Mouse (Mus musculus) kidney, postnatal 0 days (tissue): ENCODE measurements at regions not wholly inside any gene's neighbourhood (a gene's known extent, or its start where the extent isn't known, plus 50 kb on each side); places are given as distances from the start of the nearest gene placed in this dataset.

Source experiments
- ATAC-seq: fragments of 200-750 bp; cut with Nextera tagmentation; replicated peaks from 2 replicates; pipeline ENCODE4 v1.8.0; 2017; ENCODE audit warnings: low read depth, moderate number of reproducible peaks, moderate TSS enrichment, moderate library complexity; ENCODE audit not compliant: low FRiP score
- DNase-seq: peaks from one replicate; pipeline ENCODE4 v3.0.0-alpha.2; 2016; ENCODE audit warnings: low spot score
- H3K27ac ChIP-seq: fragments of 300-500 bp; sonication (generic); 2 replicates; pipeline ENCODE4 v1.5.1; 2014; ENCODE audit warnings: mild to moderate bottlenecking
- H3K27me3 ChIP-seq: fragments of 300-500 bp; sonication (generic); 2 replicates; pipeline ENCODE4 v1.6.1; 2014; ENCODE audit warnings: low read length, mixed read lengths; ENCODE audit not compliant: insufficient read depth
- H3K36me3 ChIP-seq: fragments of 300-500 bp; sonication (generic); 2 replicates; pipeline ENCODE4 v1.6.1; 2014; ENCODE audit warnings: low read length, mixed read lengths; ENCODE audit not compliant: insufficient read depth
- H3K4me1 ChIP-seq: fragments of 300-500 bp; sonication (generic); replicated peaks from 2 replicates; pipeline ENCODE4 v1.6.1; 2014; ENCODE audit warnings: antibody characterized with exemption, low read length, mixed read lengths; ENCODE audit not compliant: insufficient read depth
- H3K4me2 ChIP-seq: fragments of 300-500 bp; sonication (generic); 2 replicates; pipeline ENCODE4 v1.6.1; 2014; ENCODE audit warnings: mild to moderate bottlenecking, low read length, moderate library complexity, mixed read lengths
- H3K4me3 ChIP-seq: fragments of 300-500 bp; sonication (generic); replicated peaks from 2 replicates; pipeline ENCODE4 v1.5.1; 2014; ENCODE audit warnings: low read depth, low read length
- H3K9ac ChIP-seq: fragments of 300-500 bp; sonication (generic); 2 replicates; pipeline ENCODE4 v1.6.1; 2014; ENCODE audit warnings: low read depth, low read length
- H3K9me3 ChIP-seq: fragments of 300-500 bp; sonication (generic); replicated peaks from 2 replicates; pipeline ENCODE4 v1.6.1; 2016; ENCODE audit warnings: low read length, inconsistent platforms, mixed read lengths
- CTCF ChIP-seq: IDR thresholded peaks from 2 replicates; pipeline ENCODE4 v1.5.1; 2016; ENCODE audit warnings: antibody characterized with exemption, low read depth, mild to moderate bottlenecking, moderate library complexity
- WGBS: fragments of 180-500 bp; shearing (Covaris S2); extraction: QIAGEN DNeasy Blood & Tissue Kit; methylation state at CpG from one replicate; pipeline ENCODE4 v1.1.7; 2014; 5-methylcytosine and 5-hydroxymethylcytosine counted together

DNA sequence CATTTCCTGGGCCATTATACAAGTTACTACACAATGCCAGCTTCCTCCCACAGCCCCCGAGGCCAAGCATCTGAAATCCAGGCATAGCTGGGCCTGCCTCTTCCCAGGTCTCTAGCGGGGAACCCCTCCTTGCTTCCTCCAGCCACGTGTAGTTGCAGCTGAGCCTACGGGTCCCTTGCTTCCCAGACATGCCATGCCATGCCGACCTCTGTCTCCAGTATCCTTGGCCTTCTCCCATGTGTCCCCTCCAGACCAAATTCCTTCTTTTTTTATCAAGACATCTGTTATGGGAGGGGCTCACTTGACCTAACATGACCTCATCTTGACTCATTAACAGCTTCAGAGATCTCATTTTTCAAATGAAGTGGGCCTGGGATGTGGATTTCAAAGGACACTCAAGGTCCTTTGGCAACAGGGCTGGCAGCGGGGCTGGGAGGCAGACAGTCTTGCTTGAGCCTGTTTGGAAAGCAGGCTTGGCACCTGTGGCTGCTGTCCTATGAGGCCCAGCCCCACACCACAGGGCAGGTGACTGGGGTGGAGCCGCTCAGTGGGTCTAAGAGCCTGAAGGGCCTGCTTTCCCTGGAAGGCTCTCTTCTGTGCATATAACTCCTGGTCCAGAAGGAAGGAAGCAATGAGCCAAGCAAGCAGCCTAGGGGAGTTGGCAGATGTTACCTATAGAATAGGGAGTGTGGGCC is 117.7 kb upstream of the Unc5b start:
- TF ChIP-seq CTCF = no peak
- no peak overlapping the region for H3K4me2 ChIP-seq
- no peak overlapping the region for H3K9ac ChIP-seq
- H3K27me3 ChIP-seq = no peaks in the 10 kb centered on the region
- no peaks in the 10 kb centered on the region for H3K4me1 ChIP-seq
- H3K4me3 ChIP-seq = no peak overlapping the region
- 30% methylated on average over 7 of the region's 7 CpGs for WGBS
- H3K27ac ChIP-seq = no peak overlapping the region
- ATAC-seq = no peak
- no peaks in the 10 kb centered on the region for H3K9me3 ChIP-seq
- no peak for DNase-seq
- H3K36me3 ChIP-seq = no peaks in the 10 kb centered on the region

DNA sequence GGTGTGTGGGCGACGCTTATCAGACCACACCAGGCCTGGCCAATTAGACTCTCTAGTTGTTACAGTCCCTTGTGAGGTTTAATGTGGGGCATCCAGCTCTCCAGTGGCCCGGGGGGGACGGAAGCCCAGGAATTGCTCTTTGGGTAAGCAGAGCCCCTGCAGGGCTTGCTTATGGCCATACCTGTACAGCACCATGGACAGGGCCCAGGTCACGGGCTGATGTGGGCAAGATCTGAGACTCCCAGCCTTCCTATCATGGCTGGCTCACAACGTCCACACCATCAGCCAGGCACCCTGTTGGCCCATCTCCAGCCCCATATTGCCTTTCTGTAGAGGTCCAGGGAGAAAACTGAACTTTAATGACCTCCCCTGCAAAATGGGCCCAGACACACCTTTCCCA is 111.7 kb upstream of the Unc5b start:
- no peak for TF ChIP-seq CTCF
- H3K9ac ChIP-seq = no peak overlapping the region
- DNase-seq (no peak), ATAC-seq (no peak)
- H3K27me3 ChIP-seq = no peaks in the 10 kb centered on the region
- H3K4me3 ChIP-seq = no peak overlapping the region
- H3K27ac ChIP-seq = no peak overlapping the region
- H3K36me3 ChIP-seq = no peaks in the 10 kb centered on the region
- WGBS = 73% methylated on average over 6 of the region's 6 CpGs
- H3K9me3 ChIP-seq = no peaks in the 10 kb centered on the region
- no peak overlapping the region for H3K4me2 ChIP-seq
- H3K4me1 ChIP-seq = 0 out of 2 replicates have a peak, but pooled peaks cover 5% of the 10 kb centered on the region

DNA sequence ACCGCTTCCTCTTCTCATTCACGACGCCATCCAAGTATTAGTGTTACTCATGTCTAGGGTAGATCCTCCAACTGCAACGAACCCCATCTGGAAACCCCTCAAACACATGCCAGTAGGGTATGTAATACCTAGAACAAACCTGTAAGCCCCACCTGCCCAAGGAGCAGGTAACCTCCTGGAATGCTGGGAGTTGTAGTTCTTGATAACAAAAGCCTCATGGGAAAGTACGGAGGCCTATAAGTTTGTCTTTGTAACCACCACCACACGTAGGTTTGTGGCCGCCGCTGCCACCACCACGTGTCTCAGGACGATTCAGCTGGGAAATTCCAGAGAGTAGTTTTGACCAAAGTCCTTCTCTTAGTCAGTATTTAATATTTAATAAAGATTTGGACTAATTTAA is 107.4 kb upstream of the Unc5b start:
- no peaks in the 10 kb centered on the region for H3K36me3 ChIP-seq
- TF ChIP-seq CTCF = no peak
- no peaks in the 10 kb centered on the region for H3K27me3 ChIP-seq
- no peak overlapping the region for H3K4me3 ChIP-seq
- ATAC-seq (no peak), DNase-seq (no peak)
- no peaks in the 10 kb centered on the region for H3K9me3 ChIP-seq
- H3K9ac ChIP-seq = no peak overlapping the region
- WGBS = 87% methylated on average over 10 of the region's 10 CpGs
- H3K4me2 ChIP-seq = no peak overlapping the region
- H3K4me1 ChIP-seq = 0 out of 2 replicates have a peak, but pooled peaks cover 15% of the 10 kb centered on the region
- no peak overlapping the region for H3K27ac ChIP-seq

DNA sequence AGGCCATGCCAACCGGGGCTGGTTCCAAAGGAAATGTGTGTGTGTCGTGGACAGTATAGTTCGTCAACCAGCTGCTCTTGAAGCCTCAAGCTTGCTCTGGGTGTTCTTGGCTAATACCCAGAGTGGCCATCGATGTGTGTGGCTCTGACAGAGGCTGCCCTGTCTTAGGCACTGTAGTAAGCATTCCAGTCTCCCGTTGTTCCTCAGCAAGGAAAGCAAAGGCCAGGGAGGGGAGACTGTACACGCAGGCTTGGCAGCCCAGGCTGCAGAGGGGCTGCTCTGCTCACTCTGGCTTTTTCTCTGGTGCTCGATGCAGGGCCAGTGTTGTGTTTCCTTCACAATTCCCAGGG is 106.1 kb upstream of the Unc5b start:
- H3K9ac ChIP-seq = no peak overlapping the region
- no peak overlapping the region for H3K4me2 ChIP-seq
- WGBS = 66% methylated on average over 7 of the region's 7 CpGs
- peaks cover 15% of the 10 kb centered on the region; the same call in 1 of the 2 replicates for H3K4me1 ChIP-seq
- H3K36me3 ChIP-seq = no peaks in the 10 kb centered on the region
- H3K27ac ChIP-seq = no peak overlapping the region
- H3K4me3 ChIP-seq = no peak overlapping the region
- H3K27me3 ChIP-seq = no peaks in the 10 kb centered on the region
- no peak for TF ChIP-seq CTCF
- no peaks in the 10 kb centered on the region for H3K9me3 ChIP-seq
- ATAC-seq (no peak), DNase-seq (no peak)

DNA sequence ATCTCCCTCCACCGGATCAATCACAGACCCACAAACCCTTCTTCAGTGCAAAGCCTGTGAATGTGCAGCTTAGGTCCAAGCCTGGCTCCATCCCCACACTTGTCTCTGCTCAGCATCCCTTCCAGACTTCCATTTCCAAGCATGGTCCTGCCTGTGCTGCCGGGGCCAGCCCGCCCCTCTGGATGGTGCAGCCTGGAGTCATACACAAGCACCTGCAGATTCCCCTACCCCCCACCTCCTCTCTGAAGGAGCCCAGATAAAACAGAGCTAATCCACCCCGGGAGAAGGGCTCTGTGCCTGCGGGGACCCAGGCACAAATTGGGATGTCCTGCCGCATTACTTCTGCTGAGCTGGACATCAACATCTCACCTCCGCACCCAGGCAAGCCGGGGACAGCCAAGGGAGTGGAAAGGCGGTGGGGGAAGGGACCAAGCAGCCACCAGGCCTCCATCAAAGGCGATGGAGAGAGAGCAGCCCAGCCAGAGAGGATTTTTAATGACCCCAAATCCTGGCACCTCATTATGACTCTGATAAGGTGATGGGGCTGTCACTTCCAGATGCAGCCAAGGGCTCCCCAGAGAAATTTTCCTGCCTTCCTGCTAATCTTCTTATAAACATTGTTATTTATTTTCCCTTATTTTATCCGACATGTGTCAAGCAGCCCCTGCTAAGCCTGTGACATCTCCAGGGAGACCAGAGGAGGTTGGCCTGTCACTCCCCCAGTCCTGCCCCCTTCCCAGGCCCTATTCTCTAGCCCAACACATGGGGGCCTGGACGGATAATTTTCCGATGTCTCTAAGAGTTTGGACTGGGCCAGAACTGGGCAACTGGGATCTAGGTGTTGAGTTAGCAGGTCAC is 105.5 kb upstream of the Unc5b start:
- no peak for DNase-seq
- no peak for ATAC-seq
- Histone ChIP-seq H3K4me1 (peaks cover 18% of the 10 kb centered on the region; the same call in 1 of the 2 replicates), H3K4me3 (no peak overlapping the region), H3K36me3 (no peaks in the 10 kb centered on the region), H3K9ac (no peak overlapping the region), H3K27me3 (no peaks in the 10 kb centered on the region), H3K4me2 (no peak overlapping the region), H3K9me3 (no peaks in the 10 kb centered on the region), H3K27ac (no peak overlapping the region)
- no peak for TF ChIP-seq CTCF
- 42% methylated on average over 13 of the region's 13 CpGs for WGBS

DNA sequence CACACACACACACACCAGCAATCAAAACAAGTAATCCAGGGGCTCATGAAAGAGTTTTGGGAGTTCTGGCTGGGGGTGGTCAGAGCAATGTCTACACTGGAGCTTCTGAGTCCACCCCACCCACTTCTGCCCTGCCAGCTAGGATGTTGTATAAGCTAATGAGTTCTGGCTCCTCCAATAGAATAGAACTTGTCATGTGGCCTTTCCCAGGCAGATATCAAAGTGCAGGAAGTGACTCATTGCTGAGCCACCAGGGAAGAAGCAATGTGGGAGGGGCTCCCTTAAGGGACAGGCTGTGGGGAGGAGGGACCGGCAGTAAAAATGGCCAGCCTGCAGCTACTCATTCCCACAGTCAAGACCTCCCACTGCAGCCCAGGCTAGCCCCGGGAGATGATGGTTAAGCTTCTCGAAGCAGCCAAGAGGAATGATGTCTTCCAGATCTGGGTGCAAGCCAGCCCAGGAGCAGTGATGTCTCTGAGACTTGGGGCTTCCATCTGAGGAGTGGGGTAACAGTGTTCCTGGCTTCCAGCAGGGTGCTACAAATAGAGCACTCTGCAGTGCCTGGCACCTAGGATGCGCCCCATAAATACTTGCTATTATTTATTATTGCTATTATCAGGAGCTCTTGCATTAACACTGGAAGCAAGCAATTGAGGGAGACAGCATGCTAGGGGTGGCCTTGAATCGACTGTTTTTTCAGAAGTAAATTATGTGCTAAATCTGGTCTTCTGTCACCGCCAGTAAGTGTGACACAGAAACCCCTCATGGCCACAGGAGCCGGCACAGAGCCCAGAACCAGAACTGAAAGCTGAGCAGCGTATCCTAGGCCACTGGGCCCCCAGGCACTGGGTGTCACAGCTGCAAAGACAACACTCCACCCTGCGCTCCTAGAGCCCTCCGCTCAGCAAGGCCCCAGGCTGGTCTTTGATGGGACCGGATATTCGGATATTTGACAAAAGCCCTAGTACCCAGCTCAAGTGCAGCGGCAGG is 103.2 kb upstream of the Unc5b start:
- Histone ChIP-seq H3K9ac (no peak overlapping the region), H3K4me1 (peaks cover 14% of the 10 kb centered on the region; the same call in 1 of the 2 replicates), H3K27ac (peak overlapping the region; percentile 81), H3K27me3 (no peaks in the 10 kb centered on the region), H3K4me3 (no peak overlapping the region), H3K36me3 (no peaks in the 10 kb centered on the region), H3K9me3 (no peaks in the 10 kb centered on the region), H3K4me2 (no peak overlapping the region)
- TF ChIP-seq CTCF = no peak
- DNase-seq = peak; percentile 93
- WGBS = 36% methylated on average over 13 of the region's 13 CpGs
- peak; percentile 74 for ATAC-seq
